Mouse (Mus musculus): Measurements from ENCODE around the gene Zfhx3. TPM values are rescaled to one million over a fixed set of nuclear protein-coding genes. Genes with fewer than 3 reads are reported as not detected.

The Zfhx3 gene
- polyA plus RNA-seq, 1 experiment from 2014 or later = 8.2 TPM

GRCm38 (mm10) chr8:108246035-108246933, 303.8 kb downstream of the Zfhx3 start:
- ATAC-seq (no peak), DNase-seq (ENCODE audit: low spot score) (no peak)
- Histone ChIP-seq H3K4me1 (ENCODE audit: insufficient read depth, low read depth, low read length) (no peaks in the 10 kb centered on the region), H3K36me3 (ENCODE audit: insufficient read depth, low read length) (no peaks in the 10 kb centered on the region), H3K9me3 (ENCODE audit: low read length) (no peaks in the 10 kb centered on the region), H3K9ac (replicated peaks; ENCODE audit: low read depth) (no peak overlapping the region), H3K4me2 (replicated peaks; ENCODE audit: low read depth, low read length) (peak overlapping the region; percentile 27; the same call in 1 of the 2 replicates), H3K4me3 (ENCODE audit: low read depth, low read length) (no peak overlapping the region), H3K27me3 (replicated peaks; ENCODE audit: insufficient read depth, low read length) (no peaks in the 10 kb centered on the region), H3K27ac (ENCODE audit: low read length) (no peak overlapping the region)
- WGBS = 24% methylated on average over 20 of the region's 22 CpGs
- TF ChIP-seq CTCF (IDR thresholded peaks at IDR 0.05) (no peak), EP300 (IDR thresholded peaks at IDR 0.05) (no peak)

GRCm38 (mm10) chr8:108246934-108247417, 304.5 kb downstream of the Zfhx3 start:
- ATAC-seq (no peak), DNase-seq (ENCODE audit: low spot score) (no peak)
- Histone ChIP-seq H3K27ac (ENCODE audit: low read length) (no peak overlapping the region), H3K4me3 (ENCODE audit: low read depth, low read length) (no peak overlapping the region), H3K27me3 (replicated peaks; ENCODE audit: insufficient read depth, low read length) (no peaks in the 10 kb centered on the region), H3K9me3 (ENCODE audit: low read length) (no peaks in the 10 kb centered on the region), H3K4me1 (ENCODE audit: insufficient read depth, low read depth, low read length) (no peaks in the 10 kb centered on the region), H3K4me2 (replicated peaks; ENCODE audit: low read depth, low read length) (no peak overlapping the region), H3K36me3 (ENCODE audit: insufficient read depth, low read length) (no peaks in the 10 kb centered on the region), H3K9ac (replicated peaks; ENCODE audit: low read depth) (no peak overlapping the region)
- no peak for TF ChIP-seq CTCF (IDR thresholded peaks at IDR 0.05)
- no peak for TF ChIP-seq EP300 (IDR thresholded peaks at IDR 0.05)
- 62% methylated on average over 7 of the region's 7 CpGs for WGBS

- Histone ChIP-seq H3K4me1 (ENCODE audit: insufficient read depth, low read depth, low read length) (no peaks in the 10 kb centered on the region), H3K27me3 (replicated peaks; ENCODE audit: insufficient read depth, low read length) (no peaks in the 10 kb centered on the region), H3K9me3 (ENCODE audit: low read length) (no peaks in the 10 kb centered on the region), H3K4me2 (replicated peaks; ENCODE audit: low read depth, low read length) (no peak overlapping the region), H3K36me3 (ENCODE audit: insufficient read depth, low read length) (no peaks in the 10 kb centered on the region), H3K9ac (replicated peaks; ENCODE audit: low read depth) (no peak overlapping the region), H3K27ac (ENCODE audit: low read length) (no peak overlapping the region), H3K4me3 (ENCODE audit: low read depth, low read length) (no peak overlapping the region)
- 48% methylated on average over 11 of the region's 11 CpGs for WGBS
- no peak for TF ChIP-seq CTCF (IDR thresholded peaks at IDR 0.05)
- TF ChIP-seq EP300 (IDR thresholded peaks at IDR 0.05) = no peak
- ATAC-seq (no peak), DNase-seq (ENCODE audit: low spot score) (no peak)
Measured at GRCm38 (mm10) chr8:108264593-108265160, 322.2 kb downstream of the Zfhx3 start.

GRCm38 (mm10) chr8:108277960-108278359, 335.5 kb downstream of the Zfhx3 start:
- Histone ChIP-seq H3K27me3 (replicated peaks; ENCODE audit: insufficient read depth, low read length) (no peaks in the 10 kb centered on the region), H3K27ac (ENCODE audit: low read length) (no peak overlapping the region), H3K9me3 (ENCODE audit: low read length) (no peaks in the 10 kb centered on the region), H3K9ac (replicated peaks; ENCODE audit: low read depth) (no peak overlapping the region), H3K36me3 (ENCODE audit: insufficient read depth, low read length) (no peaks in the 10 kb centered on the region), H3K4me2 (replicated peaks; ENCODE audit: low read depth, low read length) (no peak overlapping the region), H3K4me3 (ENCODE audit: low read depth, low read length) (no peak overlapping the region), H3K4me1 (ENCODE audit: insufficient read depth, low read depth, low read length) (no peaks in the 10 kb centered on the region)
- WGBS = 75% methylated on average over 2 of the region's 2 CpGs
- TF ChIP-seq EP300 (IDR thresholded peaks at IDR 0.05) (no peak), CTCF (IDR thresholded peaks at IDR 0.05) (no peak)
- DNase-seq (ENCODE audit: low spot score) (no peak), ATAC-seq (no peak)

- no peak for ATAC-seq
- 43% methylated on average over 12 of the region's 12 CpGs for WGBS
- no peaks in the 10 kb centered on the region for H3K4me1 ChIP-seq (ENCODE audit: insufficient read depth, low read depth, low read length)
- no peak overlapping the region for H3K4me2 ChIP-seq (replicated peaks; ENCODE audit: low read depth, low read length)
- TF ChIP-seq CTCF (IDR thresholded peaks at IDR 0.05) (no peak), EP300 (IDR thresholded peaks at IDR 0.05) (no peak)
- H3K27ac ChIP-seq (ENCODE audit: low read length) = no peak overlapping the region
- H3K27me3 ChIP-seq (replicated peaks; ENCODE audit: insufficient read depth, low read length) = no peaks in the 10 kb centered on the region
- no peaks in the 10 kb centered on the region for H3K9me3 ChIP-seq (ENCODE audit: low read length)
- H3K4me3 ChIP-seq (ENCODE audit: low read depth, low read length) = no peak overlapping the region
- no peak overlapping the region for H3K9ac ChIP-seq (replicated peaks; ENCODE audit: low read depth)
- no peaks in the 10 kb centered on the region for H3K36me3 ChIP-seq (ENCODE audit: insufficient read depth, low read length)
- DNase-seq (ENCODE audit: low spot score) = no peak
Measured at GRCm38 (mm10) chr8:108281981-108282380, 339.5 kb downstream of the Zfhx3 start.

- Histone ChIP-seq H3K27me3 (replicated peaks; ENCODE audit: insufficient read depth, low read length) (no peaks in the 10 kb centered on the region), H3K36me3 (ENCODE audit: insufficient read depth, low read length) (no peaks in the 10 kb centered on the region), H3K9me3 (ENCODE audit: low read length) (no peaks in the 10 kb centered on the region), H3K4me3 (ENCODE audit: low read depth, low read length) (no peak overlapping the region), H3K27ac (ENCODE audit: low read length) (no peak overlapping the region), H3K4me1 (ENCODE audit: insufficient read depth, low read depth, low read length) (no peaks in the 10 kb centered on the region), H3K9ac (replicated peaks; ENCODE audit: low read depth) (no peak overlapping the region), H3K4me2 (replicated peaks; ENCODE audit: low read depth, low read length) (no peak overlapping the region)
- TF ChIP-seq CTCF (IDR thresholded peaks at IDR 0.05) = no peak
- TF ChIP-seq EP300 (IDR thresholded peaks at IDR 0.05) = no peak
- WGBS = 70% methylated on average over 5 of the region's 5 CpGs
- DNase-seq (ENCODE audit: low spot score) (no peak), ATAC-seq (no peak)
Measured at GRCm38 (mm10) chr8:108286117-108286516, 343.7 kb downstream of the Zfhx3 start.
